Mouse (Mus musculus): ENCODE data around the gene Txndc9.

DNA sequence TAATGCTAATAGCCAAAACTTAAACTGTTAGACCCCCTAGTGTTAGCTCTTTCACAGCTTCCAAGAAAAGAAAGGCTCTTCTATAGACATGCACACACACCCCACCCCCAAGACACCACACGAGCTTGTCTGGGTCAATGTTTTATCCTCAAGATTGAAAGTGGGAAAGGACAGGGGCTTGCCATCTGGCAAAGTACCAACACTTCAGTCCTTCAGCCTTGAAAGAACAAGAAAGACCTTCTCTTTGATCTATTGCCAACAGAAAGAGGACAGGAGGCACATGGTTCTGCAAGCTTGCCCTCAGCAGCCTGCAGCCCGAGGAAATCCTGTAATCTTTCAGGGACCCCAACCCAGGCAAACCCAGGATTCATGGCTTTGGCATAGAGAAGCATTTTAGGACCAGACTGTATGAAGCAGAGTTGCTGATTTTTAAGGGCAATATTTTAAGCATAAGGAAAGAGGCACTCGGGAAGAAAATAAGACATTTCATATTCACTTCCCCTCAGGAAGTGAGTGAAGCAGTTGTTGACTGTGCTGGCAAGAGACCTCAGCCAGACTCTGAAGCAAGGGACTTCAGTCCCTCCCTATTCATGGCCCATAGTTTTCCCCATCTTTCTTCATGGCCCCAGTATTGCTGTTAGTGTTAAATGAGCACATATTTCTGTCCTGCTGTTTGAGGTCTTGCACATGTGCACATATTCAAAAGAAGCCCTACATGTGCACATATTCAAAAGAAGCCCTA, 40.8 kb downstream of the Txndc9 start:
- TF ChIP-seq CTCF (IDR thresholded peaks at IDR 0.05; ENCODE audit: insufficient read depth, low read length) (no peak), POLR2A (IDR thresholded peaks at IDR 0.05; ENCODE audit: borderline replicate concordance, extremely low read depth, low read depth, low read length) (no peak)
